Mouse (Mus musculus): ENCODE measurements around the gene Wdr81.

DNA sequence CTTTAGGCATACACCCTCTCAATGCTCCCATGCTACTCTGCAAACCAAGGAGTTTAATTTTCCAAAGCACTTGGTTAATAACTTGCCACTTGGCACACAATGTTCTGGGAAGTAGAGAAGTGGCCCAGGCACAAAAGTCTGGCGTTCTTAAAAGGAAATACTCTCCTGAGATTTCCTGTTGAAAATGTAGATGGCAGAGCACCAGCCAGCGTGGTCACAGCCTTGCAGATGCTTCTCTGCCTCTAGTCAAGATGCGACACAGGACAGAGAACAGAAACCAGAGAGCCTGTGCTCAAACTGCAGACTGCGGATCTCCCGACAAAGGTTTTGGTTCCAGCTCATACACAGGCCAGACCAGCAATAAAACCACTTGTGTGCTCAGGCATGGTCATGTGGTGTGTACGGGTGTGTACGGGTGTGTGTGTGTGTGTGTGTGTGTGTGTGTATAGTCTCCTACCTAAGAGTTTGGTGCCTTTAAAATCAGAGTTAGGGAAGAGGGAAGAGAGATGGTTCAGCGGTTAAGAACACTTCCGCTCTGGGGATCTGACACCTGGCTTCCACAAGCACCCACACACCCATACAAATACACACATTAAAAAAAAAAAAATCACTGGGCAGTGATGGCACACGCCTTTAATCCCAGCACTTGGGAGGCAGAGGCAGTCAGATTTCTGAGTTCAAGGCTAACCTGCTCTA lies 672 bp upstream of the Wdr81 start:
- no peak for TF ChIP-seq CTCF (IDR thresholded peaks at IDR 0.05; ENCODE audit: low read depth)
- no peak for TF ChIP-seq EP300 (IDR thresholded peaks at IDR 0.05; ENCODE audit: low read depth)
